Mouse (Mus musculus) testis, adult 2 months (tissue): ENCODE results near the gene Dock7. TPM values are rescaled to one million over a fixed set of nuclear protein-coding genes. Genes with fewer than 3 reads are reported as not detected.
"Not testable (repeated sequence)": the region's sequence is repeated elsewhere in the genome, so short reads cannot be mapped to it uniquely, and the experiment has no call there.

ENCODE experiments used
- H3K27ac ChIP-seq: fragments of 200-500 bp; 2 replicates; pipeline ENCODE4 v1.5.1; 2012; ENCODE audit warnings: low read depth, low read length; ENCODE audit not compliant: control insufficient read depth, insufficient read depth
- H3K27me3 ChIP-seq: fragments of 200-500 bp; 2 replicates; pipeline ENCODE4 v1.6.1; 2012; ENCODE audit warnings: mild to moderate bottlenecking, low read length, moderate library complexity; ENCODE audit not compliant: control insufficient read depth, insufficient read depth
- H3K36me3 ChIP-seq: fragments of 200-500 bp; 2 replicates; pipeline ENCODE4 v1.6.1; 2012; ENCODE audit warnings: mild to moderate bottlenecking, low read length; ENCODE audit not compliant: control insufficient read depth, insufficient read depth
- H3K4me1 ChIP-seq: fragments of 200-500 bp; 2 replicates; pipeline ENCODE4 v1.6.1; 2012; ENCODE audit warnings: low read length; ENCODE audit not compliant: control insufficient read depth, insufficient read depth
- H3K4me3 ChIP-seq: fragments of 200-500 bp; 2 replicates; pipeline ENCODE4 v1.5.1; 2012; ENCODE audit warnings: low read depth, mild to moderate bottlenecking, low read length, moderate library complexity, mixed read lengths; ENCODE audit not compliant: control insufficient read depth
- CTCF ChIP-seq: fragments of 200-500 bp; IDR thresholded peaks from 2 replicates; pipeline ENCODE4 v1.5.1; 2012; ENCODE audit warnings: low read depth, mild to moderate bottlenecking, inconsistent platforms, low read length, moderate library complexity; ENCODE audit not compliant: control insufficient read depth, insufficient read depth, insufficient replicate concordance
- POLR2A ChIP-seq: fragments of 200-500 bp; IDR thresholded peaks from 2 replicates; pipeline ENCODE4 v1.6.1; 2012; ENCODE audit warnings: low read depth, mild to moderate bottlenecking, inconsistent platforms, low read length, moderate library complexity; ENCODE audit not compliant: control insufficient read depth
- polyA plus RNA-seq: library from polyadenylated mRNA; depleted of rRNA; stranded (reverse); fragments of >200 nt; gene quantifications from 2 replicates; pipeline ENCODE4 v1.2.3, GENCODE M21; 2012

The Dock7 gene
- polyA plus RNA-seq, 1 experiment = 32.2 TPM

DNA sequence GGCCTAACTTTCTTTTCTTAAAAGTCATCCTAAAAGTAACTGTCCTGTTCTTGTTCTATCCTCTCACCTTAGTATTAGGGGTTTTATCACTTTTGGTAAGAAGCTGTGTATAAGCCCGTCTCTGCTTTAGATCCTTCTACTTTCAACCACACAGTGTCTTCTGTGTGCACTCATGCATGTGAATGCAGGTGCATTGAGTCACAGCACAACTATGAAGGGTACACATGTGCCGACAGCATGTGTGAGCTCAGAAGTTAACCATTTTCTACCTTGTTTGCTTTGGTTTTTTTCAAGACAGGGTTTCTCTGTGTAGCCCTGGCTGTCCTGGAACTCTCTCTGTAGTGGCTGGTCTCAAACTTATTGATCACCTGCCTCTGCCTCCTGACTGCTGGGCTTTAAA lies 114.4 kb downstream of the Dock7 start:
- H3K27me3 ChIP-seq = no peaks in the 10 kb centered on the region
- H3K27ac ChIP-seq = no peak overlapping the region
- no peak for TF ChIP-seq CTCF
- TF ChIP-seq POLR2A = no peak
- no peak overlapping the region for H3K4me3 ChIP-seq
- H3K36me3 ChIP-seq = no peaks in the 10 kb centered on the region
- H3K4me1 ChIP-seq = no peaks in the 10 kb centered on the region

DNA sequence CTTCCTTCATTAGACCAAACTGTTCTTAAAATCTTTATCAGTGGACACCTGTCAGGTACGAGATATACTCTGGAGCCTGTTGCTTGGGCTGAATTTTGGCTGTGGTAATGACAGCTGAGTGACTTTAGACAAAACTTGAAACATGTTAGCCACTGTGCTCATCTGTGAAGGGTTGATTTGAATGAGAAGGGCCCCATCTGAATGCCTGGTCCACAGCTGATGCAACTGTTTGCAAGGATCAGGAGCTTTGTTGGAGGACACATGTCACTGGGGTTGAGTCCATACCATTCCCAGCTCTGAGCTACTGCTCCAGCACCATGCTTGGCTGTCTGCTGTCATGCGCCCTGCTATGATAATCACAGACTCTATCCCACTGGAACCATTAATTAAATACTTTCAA lies 115.1 kb downstream of the Dock7 start:
- no peaks in the 10 kb centered on the region for H3K27me3 ChIP-seq
- H3K4me3 ChIP-seq = no peak overlapping the region
- H3K4me1 ChIP-seq = no peaks in the 10 kb centered on the region
- no peak overlapping the region for H3K27ac ChIP-seq
- no peak for TF ChIP-seq POLR2A
- no peak for TF ChIP-seq CTCF
- H3K36me3 ChIP-seq = no peaks in the 10 kb centered on the region

- H3K4me3 ChIP-seq = no peak overlapping the region
- TF ChIP-seq CTCF (no peak), POLR2A (no peak)
- H3K4me1 ChIP-seq = peaks cover 3% of the 10 kb centered on the region; the same call in 1 of the 2 replicates
- H3K27me3 ChIP-seq = no peaks in the 10 kb centered on the region
- no peaks in the 10 kb centered on the region for H3K36me3 ChIP-seq
- H3K27ac ChIP-seq = no peak overlapping the region
These were observed 127.2 kb downstream of the Dock7 start for GRCm38 (mm10) chr4:98993491-98993890.

DNA sequence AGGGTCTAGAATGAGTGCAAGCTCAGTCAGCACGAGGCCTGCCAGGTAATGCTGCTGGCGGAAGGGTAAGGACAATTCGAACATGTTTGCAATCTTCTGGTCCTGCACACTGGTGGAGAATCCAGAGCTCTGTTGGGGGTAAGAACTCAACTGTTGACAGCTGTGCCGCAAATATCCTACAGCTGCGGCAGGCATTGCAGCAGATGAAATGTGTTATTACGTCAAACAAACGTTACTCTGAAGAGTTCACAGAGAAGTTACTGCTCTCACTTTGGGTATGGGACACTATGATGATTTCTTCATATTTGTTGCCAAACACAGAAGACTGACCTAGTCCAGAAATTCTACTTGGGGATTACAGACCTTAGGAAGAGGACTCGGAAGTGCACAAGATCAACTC lies 136.0 kb downstream of the Dock7 start:
- TF ChIP-seq POLR2A = no peak
- no peak for TF ChIP-seq CTCF
- no peaks in the 10 kb centered on the region for H3K27me3 ChIP-seq
- no peaks in the 10 kb centered on the region for H3K4me1 ChIP-seq
- H3K4me3 ChIP-seq = no peak overlapping the region
- no peaks in the 10 kb centered on the region for H3K36me3 ChIP-seq
- H3K27ac ChIP-seq = no peak overlapping the region

GRCm38 (mm10) chr4:98979976-98980375 lies 140.7 kb downstream of the Dock7 start:
- H3K4me1 ChIP-seq, H3K4me3 ChIP-seq, H3K27ac ChIP-seq, H3K27me3 ChIP-seq, H3K36me3 ChIP-seq: not testable (repeated sequence)

GRCm38 (mm10) chr4:98978693-98979092 lies 142.0 kb downstream of the Dock7 start:
- no peak overlapping the region for H3K4me3 ChIP-seq
- no peaks in the 10 kb centered on the region for H3K36me3 ChIP-seq
- H3K4me1 ChIP-seq = no peaks in the 10 kb centered on the region; the same call in 1 of the 2 replicates
- TF ChIP-seq POLR2A (no peak), CTCF (no peak)
- no peaks in the 10 kb centered on the region for H3K27me3 ChIP-seq
- no peak overlapping the region for H3K27ac ChIP-seq

DNA sequence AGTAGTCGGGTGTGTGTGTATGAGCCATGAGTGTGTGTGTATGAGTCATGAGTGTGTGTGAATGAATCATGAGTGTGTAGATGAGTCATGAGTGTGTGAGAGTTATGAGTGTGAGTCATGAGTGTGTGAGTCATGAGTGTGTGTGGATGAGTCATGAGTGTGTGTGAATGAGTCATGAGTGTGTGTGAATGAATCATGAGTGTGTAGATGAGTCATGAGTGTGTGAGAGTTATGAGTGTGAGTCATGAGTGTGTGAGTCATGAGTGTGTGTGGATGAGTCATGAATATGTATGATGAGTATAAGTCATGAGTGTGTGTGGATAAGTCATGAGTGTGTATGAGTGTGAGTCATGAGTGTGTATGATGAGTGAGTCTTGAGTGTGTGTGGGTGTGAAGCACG lies 142.4 kb downstream of the Dock7 start:
- H3K27ac ChIP-seq, H3K4me3 ChIP-seq, H3K4me1 ChIP-seq, H3K27me3 ChIP-seq, H3K36me3 ChIP-seq: not testable (repeated sequence)

DNA sequence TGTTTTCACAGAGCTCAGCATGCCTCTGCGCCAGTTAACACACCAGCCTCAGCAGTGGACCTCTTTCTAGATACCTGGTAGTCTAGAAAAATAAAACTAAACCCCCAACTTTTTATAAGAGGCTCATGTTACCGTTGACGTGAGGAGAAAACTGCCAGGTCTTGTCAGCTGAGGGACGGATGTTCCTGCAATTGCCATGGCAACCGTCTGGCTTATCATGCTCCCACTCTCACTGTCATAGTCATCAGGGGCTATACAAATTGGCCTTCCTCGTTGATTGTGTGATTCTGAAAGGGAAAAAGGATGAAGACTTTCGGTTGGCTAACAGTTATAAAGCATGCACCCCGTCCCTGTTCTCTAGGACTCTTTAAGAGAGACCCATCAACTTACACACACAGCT lies 145.0 kb downstream of the Dock7 start:
- Histone ChIP-seq H3K27me3 (no peaks in the 10 kb centered on the region), H3K4me3 (peak overlapping the region; percentile 49), H3K36me3 (peaks cover 1% of the 10 kb centered on the region), H3K4me1 (no peaks in the 10 kb centered on the region; the same call in 1 of the 2 replicates), H3K27ac (no peak overlapping the region)
- TF ChIP-seq POLR2A (no peak), CTCF (no peak)
